Mouse (Mus musculus) adrenal gland, postnatal 25 days (tissue): ENCODE results near the gene Zbtb18. TPM values are rescaled to one million over a fixed set of nuclear protein-coding genes. Genes with fewer than 3 reads are reported as not detected.
A peak's percentile ranks its signal among the peaks of the same experiment; 100 is the strongest.

ENCODE experiments used
- DNase-seq: peaks from one replicate; pipeline ENCODE4 v3.0.0; 2021; ENCODE audit warnings: mixed read lengths
- long read RNA-seq: library from polyadenylated mRNA; stranded (forward); transcript quantifications from one replicate; pipeline ENCODE4 v2.0.0, GENCODE M21; 2021
- total RNA-seq: library from RNA; stranded (reverse); gene quantifications from 2 replicates; pipeline ENCODE4 v1.2.3, GENCODE M21; 2021

The Zbtb18 gene
- total RNA-seq = 25.8 and 30.3 TPM in 2 replicates
- long read RNA-seq, full-length matches to known transcripts = 4 of 4 reads
- long read RNA-seq, partial matches to known transcripts = 0 of 4 reads
- long read RNA-seq, other reads (novel, unspliced or antisense) = 0 of 4 reads

DNA sequence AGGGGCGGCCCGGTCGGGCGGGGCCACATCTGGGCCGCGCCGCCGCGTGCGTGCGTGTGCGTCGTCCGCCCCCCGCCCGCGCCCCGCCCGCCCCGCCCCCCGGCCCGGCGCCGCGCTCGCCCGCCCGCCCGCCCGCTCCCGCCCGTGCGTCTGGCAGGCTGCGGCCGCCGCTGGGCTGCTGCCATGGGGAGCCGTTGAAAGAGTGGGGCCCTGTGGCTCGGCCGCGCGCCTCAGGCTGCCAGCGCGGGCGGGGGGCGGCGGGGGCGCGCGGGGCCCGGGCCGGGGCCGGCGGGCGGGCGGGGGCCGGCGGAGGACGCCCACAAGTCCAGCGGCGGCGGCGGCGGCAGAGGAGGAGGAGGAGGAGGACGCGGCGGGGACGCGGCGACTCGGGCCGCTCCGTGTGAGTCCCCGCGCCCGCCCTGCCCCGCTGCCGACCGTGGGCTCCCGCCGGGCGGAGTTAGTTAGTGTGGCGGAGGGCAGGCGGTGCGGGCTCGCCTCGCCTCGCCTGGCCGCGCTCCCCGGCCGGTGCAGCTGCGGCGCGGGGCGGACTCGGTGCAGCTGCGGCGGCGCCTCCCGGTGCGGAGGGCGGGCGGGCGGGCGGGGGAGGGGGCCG is at the start of gene Zbtb18:
Gene Zbtb18 (plus strand): TSS at position 156 of the 613 bp plus-strand sequence.
- no peak for DNase-seq

DNA sequence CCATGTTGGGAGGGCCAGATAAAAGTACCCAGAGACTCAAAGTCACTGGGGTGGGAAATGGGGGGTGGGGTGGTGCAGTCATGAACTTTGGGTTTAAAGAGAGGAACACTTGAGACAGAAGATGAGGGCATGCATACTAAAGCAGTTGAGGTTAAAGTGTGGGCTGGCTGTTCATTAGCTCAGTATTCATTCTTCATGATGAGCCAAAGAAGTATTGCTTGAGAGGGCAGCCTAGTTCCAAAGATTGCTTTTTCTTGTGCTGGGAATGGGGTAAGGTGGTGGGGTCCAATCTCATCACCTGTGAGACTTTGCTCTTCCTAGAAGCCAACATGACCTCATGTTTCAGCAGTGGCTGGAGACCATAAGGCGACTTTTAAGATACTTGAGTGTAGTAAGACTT is 44.7 kb upstream of the Zbtb18 start:
- no peak for DNase-seq

DNA sequence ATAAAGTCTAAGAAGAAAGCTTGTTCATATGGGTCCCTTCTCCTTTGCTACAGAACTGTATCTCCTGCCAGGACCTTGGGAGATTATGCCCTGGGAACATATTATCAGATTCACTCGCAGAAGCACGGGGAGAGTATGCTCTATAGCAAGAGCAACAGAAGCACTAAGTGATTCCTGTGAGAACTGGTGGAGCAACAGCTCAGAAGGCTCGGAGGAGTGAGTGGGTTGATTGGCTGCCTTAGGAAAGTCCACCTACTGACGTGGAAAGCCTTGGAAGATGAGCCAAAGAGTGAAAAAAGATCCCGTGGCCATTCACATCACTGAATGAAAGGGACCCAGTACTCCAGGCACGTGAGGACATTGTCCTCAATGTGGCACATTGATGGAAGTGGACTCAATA is 37.0 kb upstream of the Zbtb18 start:
- no peak for DNase-seq

DNA sequence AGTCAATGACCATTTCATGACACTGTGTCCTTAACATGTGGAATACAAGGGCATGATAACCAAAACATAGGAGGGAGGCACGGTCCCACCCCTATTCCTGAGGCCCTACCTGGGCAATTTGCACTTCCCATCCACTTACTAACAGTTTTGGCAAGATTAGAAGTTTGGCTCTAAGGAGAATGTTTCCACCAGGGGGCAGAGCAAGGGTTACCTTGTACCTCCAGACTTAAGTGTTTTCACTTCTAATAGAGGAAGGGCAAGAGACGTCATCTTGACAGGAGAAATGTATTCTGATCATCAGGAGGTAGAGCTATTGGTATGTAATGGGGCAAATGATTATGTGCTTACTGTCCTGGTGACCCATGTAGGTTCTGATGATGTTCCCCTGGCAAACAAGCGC is 33.5 kb upstream of the Zbtb18 start:
- no peak for DNase-seq

DNA sequence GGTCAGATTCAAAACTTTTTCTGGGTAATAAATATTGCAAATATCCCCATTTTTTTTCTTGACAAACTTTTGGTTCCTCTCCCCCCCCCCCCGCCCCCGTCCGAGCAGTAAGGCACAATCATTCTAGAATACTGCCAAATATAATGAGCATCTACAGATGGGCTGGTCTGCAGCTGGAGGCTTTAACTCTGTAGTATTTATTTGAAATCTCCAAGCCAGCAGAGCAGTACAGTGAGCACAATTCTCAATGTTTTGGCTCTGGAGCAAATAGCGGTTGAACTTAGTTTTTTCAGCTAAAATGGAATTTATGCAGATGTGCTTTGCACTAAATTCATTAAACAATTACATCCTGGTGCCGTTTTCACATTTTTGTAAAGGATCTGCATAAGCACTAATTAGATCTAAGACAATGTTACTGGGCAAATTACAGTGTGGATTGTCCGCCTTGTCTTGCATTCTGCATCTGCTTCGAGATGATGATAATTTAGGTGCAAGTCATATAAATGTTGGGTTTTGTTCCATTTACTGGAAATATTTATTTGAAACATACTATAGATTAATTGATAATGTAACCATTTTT is 31.3 kb upstream of the Zbtb18 start:
- DNase-seq = no peak

DNA sequence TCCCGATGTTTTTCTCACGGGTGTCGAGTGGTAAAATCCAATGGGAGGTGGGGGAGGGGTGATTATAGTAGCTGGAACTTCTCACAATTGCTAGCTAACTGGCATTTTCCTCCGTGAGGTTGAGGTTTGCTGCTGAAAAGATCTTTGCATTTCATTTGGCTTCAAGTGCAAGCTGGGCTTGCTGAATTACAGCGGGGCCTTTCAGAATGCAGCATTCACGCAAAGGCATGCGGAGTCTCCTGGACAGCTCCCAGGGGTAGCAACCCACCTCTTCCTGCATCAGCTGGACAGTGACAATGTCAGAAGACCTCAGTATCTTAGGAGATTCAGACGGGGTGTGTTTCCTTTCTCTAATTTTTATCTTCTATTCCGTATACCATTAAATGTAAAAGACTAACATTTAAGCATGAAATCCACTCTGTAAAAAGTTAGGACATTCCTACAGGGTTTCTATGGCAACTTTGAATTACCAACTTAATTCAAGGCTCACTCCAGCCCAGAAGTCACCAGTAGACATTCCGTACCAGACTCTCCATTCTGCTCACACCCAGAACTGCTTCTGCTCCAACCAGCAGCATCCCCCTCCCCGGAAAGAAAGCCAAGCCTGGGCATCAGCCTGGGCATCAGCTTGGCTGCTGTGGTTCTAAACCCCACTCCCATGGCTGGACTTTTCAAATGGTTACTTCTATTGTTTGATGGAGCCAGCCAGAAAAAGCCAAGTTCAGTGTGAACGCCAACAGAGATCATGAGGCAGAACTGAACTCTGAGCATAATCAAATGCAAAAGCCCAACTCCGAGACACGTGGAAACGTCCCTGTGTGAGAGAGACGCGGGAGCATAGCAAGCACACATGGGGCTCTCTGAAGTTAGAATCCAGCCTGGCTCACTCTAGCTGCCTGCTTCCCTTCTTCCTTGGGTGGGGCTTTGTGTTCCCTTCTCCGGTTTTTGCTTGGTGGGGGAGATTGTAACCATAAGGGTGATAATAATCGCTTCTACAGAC is 30.5 kb upstream of the Zbtb18 start:
- DNase-seq = no peak

DNA sequence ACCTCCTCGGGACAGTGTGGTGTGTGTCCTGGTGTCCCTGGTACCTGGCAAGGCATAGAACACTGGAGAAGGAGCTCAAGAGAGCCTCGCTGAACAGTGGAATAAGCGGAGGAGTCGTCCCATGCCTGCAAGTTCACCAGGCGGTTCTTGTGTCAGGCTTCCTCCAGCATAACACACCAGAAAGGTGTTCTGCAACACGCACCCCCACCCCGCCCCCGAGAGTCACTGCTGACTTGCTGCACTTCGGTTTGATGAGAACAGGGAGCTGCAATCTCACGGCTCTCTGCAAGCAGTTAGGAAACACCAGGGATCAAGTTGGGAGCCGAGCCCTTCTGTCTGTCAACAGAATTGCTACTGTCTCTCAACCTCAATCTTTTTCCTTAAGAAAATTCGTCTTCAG is 22.8 kb upstream of the Zbtb18 start:
- no peak for DNase-seq

DNA sequence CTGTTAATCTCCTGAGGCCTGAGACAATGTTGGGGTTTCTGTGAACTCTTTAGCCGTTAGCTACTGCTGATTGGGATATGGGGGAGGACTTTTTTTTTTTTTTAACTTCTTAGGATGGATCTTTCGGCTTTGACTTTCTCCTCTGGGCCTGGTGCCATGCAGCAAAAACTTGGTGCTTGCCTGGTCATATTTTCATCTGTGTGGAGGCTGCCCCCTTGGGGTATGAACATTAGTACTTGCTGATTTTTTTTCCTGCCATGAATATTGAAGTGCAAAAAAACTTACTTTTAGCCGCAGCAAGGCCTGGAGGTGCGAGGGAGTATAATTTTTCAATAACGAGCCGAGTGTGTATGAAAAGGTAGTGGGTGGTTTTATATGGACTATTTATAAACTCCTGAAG is 22.0 kb upstream of the Zbtb18 start:
- DNase-seq = no peak

DNA sequence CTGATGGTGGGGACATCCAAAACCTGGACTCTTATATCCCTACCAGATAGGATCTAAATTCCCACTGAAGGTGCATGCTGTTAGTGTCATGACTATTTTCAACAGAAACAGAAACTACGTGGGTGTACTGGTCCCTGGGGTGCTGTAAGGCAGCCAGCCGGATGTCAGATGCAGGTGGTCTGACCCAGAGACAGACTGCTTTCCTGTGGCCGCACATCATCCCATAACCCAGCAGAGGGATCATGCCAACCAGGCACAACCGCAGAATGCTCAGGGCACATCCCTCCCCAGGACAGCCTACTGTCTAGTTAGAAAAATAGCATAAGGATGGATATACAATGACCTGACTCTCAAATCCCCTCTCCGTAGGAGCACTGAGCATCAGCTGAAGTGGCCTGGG is 14.3 kb upstream of the Zbtb18 start:
- DNase-seq = no peak

DNA sequence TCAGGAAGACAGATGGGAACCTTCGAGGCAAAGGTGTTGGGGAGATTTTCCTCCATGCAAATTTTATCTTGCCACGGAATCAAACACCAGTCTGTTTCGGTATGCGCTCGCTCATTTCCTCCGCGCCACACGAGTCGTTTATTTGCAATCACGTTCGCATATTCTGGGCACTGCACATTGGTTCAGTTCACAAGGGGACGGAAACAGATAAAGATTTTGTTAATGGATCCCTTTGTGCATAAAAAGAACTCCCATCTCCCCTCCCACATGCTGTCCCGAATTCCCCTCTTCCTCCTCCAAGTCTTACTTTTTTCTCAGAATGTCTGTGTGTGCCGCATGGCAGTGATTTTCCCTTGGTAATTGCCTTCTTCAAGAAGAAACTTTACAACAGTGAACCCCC is 13.8 kb upstream of the Zbtb18 start:
- DNase-seq = no peak

DNA sequence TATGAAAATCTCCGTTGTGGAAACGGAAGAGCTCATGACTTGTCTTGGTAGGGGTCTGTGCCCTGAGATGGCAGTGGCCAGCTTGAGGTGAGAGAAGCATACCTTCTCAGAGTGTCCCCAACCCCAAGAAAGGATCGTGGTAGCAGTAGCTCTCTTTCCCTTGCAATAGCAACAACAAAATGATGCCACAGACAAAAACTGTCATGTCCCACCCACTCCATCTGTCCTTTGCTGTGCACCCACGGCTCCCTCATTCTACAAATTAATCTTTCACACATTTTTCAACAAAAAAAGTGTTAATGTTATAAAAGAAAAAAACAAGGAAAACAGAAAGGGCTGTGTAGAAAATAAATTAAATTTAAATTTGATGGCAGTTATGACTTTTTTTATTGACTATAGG is 13.1 kb upstream of the Zbtb18 start:
- no peak for DNase-seq

DNA sequence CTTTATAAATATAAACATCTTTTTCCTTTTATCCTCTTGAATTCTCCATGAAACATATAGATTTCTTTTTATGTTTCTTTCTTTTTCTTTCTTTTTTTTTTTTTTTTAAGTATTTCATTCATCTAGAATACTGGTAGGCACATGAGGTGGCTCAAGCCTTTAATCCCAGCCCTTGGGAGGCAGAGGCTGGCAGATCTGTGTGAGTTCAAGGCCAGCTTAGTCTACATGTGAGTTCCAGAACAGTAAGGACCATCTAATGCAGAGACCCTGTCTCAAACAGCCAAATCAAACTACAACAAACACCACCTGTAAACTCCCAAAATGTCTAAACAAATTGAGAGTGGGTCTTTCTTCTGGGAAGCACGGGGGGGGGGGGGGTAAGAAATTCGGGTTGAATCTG is 1.7 kb upstream of the Zbtb18 start:
- DNase-seq = no peak

DNA sequence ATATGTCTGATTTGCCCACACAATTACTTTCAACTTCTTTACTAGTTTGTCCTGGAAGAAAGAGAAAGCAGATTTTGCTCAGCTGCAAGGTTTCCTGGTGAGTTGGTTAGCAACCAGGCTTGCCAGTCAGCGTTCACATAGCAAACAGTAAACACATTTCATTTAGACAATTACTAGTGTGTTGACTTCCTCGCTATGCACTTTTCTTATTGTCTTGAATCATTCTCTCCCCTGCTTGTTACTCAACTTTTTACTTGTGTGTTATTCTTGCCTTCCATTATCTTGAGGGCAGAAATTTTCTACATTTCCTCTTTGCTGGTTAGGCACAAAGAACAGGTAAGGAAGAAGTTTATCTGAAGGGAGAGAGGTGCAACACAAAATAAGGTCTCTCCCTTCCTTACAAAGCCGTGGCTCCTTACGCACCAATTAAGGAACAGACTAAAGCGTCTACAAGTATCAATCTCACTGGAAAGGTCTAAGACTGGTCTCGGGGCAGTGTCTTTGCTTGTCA is 1.1 kb upstream of the Zbtb18 start:
- no peak for DNase-seq

DNA sequence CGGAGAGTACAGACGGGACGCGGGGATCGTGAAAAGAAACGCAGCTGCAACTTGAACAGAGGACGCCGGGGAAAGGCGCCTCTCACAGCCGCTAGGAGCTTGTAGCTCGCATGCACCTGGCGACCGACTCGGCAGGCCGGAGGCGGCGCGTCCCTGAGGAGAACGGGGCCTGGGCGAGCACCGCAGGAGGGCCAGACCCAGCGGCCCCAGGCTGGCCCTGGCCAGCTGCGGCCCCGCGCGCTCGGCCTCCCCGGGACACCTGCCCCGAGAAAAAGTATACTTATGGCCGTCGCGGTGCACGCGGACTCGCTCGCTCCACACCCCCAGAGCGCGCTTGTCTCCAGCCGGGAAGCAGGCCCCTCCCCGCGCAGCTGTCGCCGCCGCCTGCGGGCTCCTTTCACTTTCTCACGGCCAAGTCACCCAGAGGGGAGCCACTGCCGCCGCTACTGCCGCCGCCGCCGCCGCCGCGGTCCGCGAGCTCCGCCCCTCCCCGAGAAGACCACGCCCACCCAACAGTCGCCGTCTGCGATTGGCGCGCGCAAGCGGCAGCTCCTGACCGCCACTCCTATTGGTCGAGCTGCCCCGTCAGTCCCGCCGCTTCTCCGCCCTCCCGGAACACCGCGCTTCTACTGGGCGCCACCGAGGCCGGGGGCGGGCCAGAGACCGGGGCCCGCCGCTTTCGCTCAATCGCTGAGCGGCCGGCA is 507 bp upstream of the Zbtb18 start:
- peak; percentile 98 for DNase-seq

DNA sequence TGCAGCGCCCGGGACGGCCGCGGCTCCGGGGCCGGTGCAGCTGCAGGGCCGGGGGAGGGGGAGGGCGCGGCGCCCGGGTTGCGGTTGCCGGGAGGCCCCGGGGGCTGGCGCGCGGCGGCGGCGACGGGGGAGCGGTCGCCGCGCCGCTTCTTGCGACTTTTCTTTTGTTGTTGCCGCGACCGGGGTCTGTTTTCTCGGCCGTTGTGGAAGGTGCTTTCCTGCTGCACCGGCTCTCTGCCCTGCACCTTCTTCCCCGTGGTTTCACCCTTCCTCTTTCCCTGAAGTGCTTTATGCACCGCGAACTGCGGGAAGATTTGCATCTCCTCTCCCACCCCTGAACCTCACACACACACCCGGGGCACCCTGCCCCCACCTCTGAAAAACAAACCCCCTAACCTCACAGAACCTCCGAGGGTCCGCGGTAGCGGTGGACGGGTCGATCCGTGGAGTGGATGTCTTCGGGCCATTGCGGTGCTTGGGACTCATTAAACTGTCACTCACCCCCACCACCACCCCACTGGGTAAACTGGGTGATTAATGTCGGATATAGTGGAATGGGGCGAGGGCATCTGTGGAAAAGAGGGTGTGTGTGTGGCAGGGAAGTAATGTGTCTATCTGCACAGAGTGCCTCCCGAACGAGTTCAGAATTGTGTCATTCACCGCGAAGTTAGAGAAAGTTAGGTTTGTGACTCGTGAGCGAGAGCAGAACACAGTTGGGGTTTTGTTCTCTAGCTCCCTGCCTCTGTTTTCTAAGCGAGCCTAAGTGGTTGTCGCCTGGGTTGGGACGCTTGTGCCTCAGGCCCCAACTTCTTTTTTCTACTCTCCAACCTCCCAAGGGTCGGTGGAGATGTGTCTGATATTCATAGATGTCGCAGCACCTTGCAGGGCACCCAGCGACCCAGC is 921 bp downstream of the Zbtb18 start:
- DNase-seq = peak; percentile 19

DNA sequence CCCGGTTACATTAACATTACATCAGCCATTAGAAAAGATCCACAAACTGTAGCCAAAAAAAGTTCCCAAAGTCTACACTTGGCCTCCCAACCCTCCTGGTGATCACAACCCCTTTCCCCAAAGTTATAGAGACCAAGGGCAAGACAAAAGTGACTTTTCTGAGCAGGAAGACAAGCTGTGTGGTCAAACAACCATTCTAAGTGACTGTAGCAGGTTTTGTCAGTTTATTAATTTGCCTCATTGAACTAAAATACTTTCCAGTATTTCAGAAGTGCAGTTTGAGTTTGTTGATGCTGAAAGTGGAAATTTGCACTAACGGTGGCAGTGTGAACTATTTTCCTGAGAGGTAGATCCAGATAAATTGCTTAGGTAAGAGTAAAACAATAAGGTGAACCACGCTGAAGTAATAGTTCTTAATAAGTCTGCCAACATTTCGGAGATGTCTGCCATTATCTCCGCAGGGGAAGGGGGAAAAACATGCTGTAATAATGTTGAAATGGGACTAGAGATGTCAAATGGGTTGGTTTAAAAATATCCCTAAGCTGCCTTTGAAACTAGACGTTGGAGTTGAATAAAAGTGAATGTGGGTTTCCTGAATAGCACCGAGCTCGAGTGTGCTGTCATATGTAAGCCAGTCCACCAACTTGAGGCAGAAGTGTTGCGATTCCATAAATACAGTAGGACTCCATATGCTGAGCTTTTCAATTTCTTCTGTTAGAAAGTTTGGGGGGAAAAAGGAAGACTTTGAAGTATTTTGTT is 1.8 kb downstream of the Zbtb18 start:
- DNase-seq = no peak

DNA sequence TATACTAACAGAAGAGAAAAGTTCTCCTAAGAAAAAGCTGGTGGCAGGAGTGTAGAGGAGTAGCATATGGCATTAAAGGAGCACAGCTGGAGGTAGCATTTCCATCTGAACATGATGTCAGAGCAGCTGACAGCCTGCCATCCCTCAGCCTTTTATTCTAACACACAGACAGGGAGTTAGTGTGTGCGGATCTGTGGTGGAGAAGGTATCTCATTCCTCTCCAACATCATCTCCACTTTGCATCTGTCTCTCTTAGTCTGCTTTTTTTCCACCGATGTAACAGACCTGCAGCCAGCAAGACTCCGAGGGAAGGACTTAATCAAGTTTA is 2.3 kb downstream of the Zbtb18 start:
- DNase-seq = no peak

DNA sequence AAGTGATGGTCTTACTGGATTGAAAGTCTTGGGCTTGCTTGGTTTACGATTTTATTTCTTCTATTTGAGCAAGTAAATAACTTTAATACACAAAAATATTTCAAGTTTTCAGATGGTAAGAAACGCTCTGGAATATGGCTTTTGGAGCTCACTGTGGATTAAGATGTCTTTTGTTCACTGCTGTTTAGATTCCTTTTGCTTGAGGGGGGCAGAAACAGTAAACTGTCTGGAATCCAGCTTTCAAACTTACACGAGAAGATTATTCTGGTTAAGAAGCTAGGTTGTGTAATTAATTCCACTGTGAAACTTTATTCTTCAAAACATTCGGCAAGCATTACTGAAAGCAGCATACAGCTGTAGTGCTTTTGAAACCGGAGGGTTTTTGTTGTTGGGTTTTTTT is 2.8 kb downstream of the Zbtb18 start:
- no peak for DNase-seq

DNA sequence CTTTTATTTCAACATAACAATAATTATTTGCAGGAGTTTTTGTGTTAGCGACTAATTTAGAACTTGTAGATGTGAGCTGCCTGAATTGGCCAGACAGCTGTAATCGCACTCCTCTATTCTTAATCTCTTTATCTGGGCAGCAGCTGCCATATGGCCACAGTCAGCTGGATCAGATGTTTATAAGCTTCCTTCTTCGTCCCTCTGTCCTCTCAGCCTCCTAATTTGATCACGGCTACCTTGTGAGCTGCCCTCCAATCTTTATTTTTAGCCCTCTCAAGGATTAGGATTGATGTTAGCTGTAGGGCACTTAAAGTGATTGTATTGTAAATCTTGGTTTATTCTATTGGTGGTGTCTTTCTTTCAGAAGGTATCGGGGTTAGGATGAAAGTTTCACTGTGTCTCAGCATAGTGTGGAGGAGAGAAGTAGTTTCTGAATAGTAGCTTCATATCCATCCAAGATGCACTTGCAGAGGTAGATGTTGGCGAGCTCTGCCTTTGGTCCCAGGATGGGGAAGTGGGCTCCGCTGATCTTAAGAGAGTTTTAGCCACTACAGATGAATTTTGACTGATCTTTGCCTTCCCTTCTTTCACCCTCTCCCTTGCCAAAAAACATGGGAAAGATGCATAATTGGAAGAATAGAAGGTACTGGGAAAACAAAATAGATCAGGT is 3.4 kb downstream of the Zbtb18 start:
- DNase-seq = no peak

DNA sequence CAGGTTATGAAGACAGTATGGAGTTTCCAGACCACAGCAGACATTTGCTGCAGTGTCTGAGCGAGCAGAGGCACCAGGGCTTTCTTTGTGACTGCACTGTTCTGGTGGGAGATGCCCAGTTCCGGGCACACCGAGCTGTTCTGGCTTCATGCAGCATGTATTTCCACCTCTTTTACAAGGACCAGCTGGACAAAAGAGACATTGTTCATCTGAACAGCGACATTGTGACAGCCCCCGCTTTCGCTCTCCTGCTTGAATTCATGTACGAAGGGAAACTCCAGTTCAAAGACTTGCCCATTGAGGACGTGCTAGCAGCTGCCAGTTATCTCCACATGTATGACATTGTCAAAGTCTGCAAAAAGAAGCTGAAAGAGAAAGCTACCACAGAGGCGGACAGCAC is 4.9 kb downstream of the Zbtb18 start:
- no peak for DNase-seq
